Mouse (Mus musculus) lung, postnatal 36 days (tissue): ENCODE data around the gene Armc3.

Experiments used
- DNase-seq: peaks from one replicate; pipeline ENCODE4 v3.0.0; 2022; ENCODE audit warnings: mixed read lengths

Armc3 gene

DNA sequence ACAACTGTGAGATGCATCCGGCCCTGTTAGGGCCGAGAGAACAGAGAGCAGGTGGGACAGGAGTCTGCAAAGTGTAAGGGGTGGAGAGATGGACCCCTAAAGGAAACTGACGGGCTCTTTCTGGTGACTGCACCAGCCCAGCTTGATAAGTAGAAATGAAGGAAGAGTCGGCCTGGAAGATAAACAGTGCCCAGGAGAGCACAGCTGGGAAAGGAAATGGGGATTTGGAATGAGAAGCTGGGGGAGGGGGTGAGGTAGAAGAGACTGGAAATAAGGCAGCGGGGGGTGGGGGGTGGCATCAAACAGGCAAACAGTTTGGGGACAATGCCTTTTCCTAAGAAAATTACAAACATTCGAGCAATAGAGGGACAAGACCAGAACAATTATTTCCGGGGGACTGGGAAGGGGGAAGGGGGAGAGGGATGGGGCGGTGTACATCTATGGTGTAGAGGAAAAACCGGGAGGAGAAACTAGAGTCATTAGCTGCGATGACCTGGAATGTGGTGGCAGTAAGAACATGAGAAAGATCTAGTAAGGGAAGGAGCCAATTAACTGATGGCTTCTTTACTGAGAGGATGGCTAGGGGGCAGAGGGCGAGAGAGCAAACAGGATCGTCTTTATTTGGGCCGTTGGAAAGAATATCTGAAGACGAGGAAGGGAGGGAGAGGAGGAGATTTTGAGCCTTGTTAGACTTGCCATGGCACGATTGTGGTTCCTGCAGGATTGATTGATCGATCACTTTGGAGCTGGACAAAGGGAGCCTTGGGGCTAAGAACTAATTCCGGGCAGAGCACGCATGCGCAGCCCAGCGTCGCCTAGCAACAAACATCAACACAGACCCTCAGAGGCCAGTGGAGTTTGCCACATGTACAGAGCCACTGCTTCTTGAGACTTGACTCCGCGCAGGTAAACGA lies at the start of gene Armc3:
Gene Armc3 (plus strand): TSS at position 851 of the 914 bp plus-strand sequence.
- DNase-seq: peak; percentile 51

DNA sequence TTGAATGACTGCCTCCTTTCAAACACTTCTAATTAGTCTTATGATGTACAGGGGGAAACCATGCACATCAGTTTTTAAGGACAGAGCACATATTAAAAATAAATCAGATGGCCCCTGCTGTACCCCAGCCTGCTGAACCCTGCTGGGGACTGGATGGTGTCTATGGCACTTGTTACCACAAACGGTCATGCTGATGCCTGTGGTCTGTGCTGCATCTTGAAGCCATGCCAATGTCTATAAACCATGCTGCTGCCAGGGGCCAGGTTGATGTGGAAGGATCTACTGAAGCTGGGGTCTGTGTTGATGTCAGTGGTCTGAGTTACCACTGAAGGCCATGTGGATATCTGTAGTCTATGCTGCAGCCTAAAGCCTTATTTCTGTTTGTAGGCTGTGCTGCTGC lies 46.4 kb upstream of the Armc3 start:
- DNase-seq: no peak

DNA sequence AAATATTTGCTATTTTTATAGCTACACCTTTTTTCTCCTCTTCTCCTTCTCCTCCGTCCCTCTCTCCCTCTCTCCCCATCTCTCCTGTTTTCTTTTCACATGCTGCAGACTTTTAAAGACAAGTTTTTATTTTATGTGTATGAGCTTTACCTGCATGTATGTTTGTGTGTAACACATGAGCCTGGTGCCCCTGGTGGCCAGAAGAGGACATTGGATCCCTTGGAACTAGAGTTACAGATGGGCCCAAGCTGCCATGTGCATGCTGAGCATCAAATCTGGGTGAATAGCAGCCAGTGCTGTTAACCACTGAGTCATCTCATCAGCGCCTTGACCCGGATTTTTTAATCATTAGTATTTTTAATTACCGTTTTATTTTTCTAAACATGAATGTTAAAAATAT lies 42.9 kb upstream of the Armc3 start:
- peak; percentile 47 for DNase-seq

DNA sequence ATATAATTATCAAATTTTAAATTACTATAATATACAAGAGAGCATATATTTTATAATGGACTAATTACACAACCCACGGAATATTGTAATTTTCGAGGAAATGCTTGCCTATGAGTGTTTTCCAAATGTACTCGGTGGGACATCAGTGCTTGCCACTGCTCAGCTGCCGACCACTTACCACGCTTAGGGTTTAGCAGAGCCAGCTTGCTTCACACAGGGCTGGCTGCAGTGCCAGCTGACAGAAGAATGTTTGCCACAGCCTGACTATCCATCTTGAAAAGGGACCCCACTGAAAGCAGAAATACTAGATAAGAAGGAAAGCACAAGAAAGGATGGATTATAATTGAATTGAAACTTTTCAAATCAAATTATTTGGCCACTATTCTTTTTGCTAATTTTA lies 39.6 kb upstream of the Armc3 start:
- DNase-seq: no peak

DNA sequence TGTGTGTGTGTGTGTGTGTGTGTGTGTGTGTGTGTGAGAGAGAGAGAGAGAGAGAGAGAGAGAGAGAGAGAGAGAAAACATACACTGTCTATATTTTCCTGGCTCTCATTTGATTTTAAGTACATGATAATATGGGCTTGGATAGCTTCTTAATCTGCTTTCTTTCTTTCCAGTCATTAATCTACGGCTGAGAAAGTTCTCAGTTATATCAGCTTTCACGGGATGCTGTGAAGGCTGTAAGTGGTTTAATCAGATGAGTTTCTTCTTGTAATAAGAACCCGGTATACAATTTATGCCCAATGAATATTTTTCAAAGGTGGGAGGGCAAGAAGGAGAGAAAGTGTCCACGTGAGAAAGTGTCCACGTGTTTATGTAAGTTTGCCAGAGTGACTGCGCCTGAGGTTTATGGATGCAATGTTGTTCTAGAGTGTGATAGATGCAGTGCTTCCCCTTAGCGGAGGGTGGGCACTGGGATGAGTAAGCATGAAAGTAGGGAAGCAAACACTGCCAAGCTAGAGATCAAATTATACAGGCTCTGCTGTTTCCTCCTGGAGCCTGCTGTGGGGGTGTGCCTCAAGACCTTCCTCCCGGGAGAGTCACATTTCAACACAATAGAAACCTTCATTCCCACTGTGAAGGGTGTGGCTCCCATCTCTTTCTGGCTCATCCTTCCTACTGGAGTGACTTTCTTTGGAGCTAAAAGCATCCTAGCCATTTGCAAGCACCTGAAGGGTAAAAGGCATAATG lies 38.6 kb upstream of the Armc3 start:
- DNase-seq: no peak

DNA sequence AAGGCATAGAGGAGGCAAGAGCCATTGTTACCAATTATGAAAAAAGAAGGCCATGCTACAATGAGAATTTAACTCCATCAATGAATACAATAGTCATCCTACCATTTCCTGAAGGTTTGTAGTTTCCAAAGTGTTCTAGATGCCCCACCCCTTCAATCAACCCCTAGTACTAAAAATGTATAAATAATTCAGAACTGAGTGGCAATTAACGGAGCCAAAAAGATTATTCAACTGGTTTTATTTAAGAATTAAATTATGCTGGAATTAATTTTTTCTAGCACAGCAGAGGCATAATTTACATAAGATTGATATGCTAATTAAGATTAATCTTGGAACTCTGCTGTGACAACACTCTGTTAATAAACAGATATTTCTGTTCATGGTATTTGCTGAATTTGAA lies 34.9 kb upstream of the Armc3 start:
- no peak for DNase-seq

DNA sequence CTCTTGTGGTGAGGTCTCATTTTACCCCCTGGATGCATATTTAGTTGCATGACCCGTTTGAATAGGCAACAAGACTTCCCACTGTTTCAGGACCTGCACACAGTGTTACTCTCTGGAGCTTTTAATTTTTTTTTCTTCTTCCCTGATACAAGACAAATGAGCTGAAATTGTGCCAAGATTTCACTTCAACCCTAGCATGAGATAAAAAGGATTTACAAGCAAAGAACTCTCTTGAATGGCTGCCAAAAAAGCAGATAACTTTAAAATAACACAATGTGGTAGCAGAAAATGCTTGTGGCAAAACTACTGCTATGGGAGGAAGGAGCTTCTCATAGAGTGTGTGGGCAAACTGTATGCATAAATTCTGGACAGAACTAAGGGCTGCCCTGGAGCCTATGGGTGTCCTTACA lies 22.3 kb upstream of the Armc3 start:
- DNase-seq: no peak

DNA sequence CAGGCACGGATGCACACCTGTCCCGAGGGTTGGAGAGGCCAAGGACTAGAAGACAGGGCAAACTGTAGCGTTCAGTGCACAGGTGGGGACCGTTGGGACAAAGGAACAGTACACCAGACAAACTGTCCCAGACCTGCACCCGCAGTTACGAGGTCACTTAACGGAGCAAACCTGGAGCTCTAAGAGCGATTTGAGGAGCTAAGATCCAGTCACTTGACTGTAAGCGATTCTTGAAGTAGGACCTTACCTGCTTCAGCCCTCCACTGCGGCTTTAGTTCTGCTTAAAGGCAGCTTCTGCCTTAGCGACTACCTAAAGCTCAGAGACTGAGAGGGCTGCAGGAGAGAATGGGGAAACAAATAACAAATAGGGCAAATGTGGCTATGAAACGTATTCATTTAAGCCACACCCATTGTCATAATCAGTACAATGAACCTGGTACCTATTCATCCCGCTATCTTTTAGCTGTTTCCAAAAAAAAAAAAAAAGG lies 308 bp downstream of the Armc3 start:
- no peak for DNase-seq

DNA sequence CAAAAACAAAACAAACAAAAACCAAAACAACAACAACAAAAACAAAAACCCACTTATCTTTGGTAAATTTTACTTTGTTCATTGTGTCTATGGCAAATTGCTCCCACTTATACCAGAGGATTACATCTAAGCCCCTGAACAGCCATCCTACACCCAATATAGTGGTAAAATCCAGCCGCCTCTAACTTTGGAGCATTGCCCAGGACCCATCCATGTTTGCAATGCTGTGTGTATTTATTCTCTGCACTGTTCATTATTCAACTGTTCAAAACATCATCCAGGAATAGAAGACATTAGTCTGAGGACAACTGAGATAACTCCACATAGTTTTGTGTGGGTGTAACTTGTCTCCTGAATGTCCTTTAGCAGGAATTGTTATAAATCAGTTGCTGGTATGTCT lies 1.0 kb downstream of the Armc3 start:
- DNase-seq: no peak

DNA sequence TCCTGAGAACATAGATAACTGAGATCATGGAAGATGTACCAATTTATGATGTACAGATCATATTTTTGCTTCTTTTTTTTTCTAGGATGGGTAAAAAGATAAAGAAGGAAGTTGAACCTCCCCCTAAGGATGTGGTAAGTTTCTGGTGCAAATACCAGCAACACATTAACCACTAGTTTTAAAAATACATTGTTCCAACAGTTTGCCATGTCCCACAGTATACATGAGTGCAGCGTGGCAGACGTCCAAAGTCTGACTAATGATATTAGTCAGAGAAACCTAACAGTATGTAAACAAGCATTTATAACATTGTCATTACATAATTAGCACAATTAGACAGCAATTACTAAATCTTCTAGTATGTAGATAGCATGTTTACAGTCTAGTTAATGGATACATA lies 2.6 kb downstream of the Armc3 start:
- DNase-seq: peak; percentile 20

DNA sequence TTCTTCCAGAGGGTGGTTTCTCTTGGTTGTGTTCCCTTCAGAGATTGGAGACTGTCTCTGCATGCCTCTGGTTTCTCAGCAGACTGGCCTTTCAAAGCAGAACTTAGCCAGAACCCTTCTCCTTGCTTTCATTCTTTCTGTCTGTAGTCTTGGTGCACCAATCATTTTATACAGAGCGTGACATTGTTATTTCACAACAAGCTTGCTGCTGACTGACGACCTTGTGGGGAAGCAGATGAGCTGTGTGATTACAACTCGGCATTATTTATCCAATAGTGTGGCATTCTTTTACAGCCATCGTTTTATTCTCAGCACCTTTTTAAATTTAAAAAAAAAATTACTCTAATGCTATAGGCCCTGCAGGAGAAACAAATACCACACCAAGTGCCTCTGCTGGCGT lies 35.2 kb downstream of the Armc3 start:
- no peak for DNase-seq

DNA sequence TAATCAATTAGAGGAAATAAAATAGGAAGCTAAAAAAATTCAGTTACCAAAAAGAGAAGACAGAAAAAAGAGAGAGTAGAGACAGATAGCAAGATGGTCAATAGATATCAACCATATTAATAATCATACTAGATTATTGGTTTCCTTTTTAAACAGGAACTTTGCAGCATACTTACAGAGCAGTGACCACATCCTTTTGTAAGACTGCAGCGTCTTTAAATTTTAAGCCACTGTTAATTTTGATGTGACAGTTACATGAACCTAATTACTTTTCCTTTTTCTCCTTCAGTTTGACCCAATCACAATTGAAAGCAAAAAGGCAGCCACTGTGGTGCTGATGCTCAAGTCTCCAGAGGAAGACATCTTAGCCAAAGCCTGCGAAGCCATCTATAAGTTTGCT lies 36.1 kb downstream of the Armc3 start:
- DNase-seq: no peak

DNA sequence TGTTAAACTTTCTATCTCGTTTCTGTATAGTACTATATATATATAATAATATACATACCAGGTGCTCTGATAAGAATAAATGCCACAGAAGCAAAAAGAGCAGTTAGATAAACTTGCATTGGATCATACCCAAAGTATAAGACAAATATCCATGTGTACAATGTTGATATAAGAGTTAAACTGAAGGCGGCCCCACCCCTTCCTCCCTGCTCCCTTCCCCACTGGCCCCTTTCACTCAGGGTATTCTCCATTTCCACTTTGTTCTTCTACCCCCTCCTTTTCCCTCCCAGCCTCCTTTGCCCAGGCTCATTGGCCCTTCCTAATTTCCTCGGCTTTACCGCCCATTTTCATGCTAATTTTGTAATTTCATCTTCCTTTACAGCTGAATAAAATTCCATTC lies 36.5 kb downstream of the Armc3 start:
- no peak for DNase-seq

DNA sequence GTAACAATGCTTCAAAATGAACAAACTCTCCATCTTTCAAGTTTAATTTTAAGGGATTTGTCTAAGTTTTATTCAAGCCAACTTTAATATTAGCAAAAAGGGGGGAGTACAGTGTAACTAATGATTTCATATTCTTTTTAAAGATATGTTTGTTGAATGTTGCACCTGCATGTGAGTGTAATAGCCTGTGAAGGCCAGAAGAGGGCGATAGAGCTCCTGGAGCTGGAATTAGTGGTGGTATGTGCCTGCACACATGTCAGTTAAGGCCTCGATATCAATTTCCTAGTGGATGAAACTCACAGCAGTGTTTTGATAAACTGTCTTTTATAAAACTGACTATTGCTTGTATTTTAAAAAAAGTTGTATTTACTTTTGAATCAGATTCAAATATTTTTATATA lies 39.7 kb downstream of the Armc3 start:
- no peak for DNase-seq

DNA sequence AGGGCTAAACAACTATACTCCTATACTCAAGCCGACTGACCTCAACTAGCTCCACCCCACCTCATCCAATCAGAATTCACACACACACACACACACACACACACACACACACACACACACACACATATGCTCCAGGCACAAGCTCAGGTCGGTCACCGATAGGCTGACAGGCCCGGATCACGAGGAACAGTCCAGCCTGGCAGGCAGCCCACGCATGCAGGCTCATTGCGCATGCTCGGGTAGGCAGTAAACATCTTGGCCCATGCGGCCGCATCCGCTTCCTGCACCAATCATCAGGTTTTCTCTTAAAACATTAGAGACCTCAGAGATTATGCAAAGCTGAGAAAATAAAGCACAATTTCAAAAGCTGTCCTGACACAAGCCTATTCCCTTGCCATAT lies 50.5 kb downstream of the Armc3 start:
- DNase-seq: no peak

DNA sequence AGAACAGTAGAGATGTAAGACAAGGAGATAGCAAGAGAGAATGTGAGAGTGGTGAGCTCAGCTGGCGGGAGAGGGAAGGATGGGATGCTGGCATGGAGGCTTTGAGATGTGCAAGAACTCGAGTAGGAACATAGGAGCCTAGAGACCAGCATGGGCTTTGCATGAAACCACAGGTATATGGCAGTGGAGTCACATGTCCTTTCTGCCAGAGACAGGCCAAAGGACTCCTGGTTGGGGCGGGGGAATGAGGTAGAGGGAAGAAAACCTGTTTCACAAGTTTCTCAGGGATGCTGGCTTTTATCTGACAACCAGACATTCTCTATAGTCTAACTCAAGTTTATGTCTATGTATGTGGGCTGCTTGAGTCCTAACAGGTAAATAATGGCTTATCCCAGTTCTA lies 55.9 kb downstream of the Armc3 start:
- DNase-seq: no peak

DNA sequence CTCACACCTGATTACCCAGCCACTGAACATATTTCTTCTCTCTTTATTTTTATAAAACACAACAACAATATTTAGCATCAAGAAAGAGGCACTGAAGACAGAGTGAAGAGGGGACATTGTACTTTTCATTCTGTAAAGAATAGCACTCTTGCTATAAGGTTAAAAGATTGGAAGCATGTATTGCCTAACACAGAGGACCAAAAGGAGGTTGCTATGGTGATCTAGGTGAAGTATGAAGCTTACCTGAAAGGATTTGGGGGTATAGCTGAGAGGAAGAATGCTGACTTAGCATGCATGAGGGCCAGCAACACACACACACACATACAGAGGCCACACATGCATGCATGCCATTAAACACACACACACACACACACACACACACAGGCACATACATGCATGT lies 58.2 kb downstream of the Armc3 start:
- no peak for DNase-seq

DNA sequence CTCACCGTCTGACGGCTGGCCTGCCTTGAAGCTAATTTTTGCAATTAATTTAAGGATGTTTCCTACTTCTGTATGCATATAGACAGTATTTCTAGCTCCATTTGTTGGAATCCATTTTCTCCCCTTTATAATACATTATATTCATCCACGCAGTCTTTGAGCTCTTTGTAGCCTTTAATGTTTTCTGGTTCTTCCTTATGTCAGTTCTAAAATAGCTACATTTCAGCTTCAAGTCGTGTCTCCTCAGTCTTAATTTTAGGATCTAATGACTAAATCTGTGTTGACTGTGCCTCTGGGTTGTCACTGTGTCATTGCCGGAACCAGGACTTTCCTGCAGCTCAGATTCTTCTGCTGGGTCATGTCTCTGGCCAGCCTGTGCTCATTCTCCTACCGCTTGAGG lies 61.3 kb downstream of the Armc3 start:
- no peak for DNase-seq

DNA sequence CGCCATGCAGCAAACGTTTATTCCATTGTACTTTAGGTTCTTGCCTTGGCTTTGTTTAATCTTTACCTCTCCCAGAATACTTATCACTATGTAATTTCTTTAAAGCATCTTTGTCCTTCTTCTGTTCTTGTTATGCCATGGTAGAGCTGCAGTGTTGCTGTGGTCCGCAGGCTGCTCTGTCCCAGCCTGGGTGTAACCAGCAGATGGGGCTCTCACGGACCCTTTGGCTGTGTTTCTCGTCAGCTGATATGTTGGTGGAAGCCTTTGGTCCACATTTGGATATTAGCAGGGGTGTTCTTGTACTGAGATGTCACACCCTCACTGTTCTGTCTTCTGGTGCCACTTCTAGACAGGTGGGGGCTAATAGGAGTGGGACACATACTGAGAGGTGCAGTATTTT lies 64.3 kb downstream of the Armc3 start:
- peak; percentile 15 for DNase-seq

DNA sequence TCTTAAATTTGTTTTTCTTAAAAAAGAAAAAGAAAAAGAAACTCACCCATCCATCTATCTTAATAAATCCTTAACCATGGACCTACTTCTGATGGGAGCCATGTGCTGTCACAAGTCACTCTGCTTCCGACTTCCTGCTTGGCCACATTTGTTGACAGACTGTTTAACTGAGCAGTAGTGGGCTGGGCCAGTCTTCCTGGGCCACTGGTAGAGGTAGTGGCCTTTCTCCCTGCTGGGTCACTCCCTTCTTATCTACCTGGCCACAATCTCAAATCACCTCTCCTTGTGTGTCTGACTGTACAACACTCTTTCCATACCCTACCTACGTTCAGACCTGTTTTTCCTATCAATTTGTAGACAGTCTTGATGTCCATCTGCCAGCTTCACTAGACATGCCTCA lies 66.7 kb downstream of the Armc3 start:
- DNase-seq: no peak

DNA sequence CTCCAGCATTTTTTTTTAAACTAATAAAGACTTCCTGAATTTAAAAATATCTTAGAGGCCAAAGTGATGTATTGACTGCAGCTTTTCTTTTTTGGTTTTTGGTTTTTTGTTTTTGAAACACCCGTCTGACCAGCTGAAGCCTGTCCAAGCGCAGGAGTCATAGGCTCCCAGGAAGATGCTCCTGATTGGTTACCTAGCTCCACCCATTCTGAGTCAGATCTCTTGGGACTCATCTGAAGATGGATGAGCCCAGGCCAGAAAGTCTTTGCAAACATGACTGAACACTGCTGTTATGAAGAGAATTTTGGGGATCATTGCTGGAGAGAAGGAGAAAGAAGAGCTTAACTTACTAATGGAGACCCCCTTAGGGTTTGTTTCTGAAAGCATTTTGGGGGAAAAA lies 68.3 kb downstream of the Armc3 start:
- DNase-seq: no peak

DNA sequence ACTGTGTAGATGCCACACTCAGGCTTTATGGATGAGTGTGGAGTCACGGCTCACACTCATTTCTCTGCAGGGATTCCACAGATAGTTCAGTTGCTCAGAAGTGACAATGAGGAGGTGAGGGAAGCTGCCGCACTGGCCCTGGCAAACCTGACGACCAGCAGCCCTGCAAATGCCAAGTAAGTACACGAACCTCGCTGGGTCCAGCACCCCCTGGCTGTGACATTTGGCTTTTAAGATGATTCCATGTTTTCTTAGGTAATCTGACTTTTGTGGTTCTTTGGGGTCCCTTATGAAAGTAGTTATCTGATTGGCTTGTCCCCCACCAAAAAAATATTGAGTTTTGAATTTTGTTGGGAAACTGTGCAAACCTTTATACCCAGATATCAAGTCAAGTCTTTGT lies 70.9 kb downstream of the Armc3 start:
- no peak for DNase-seq

DNA sequence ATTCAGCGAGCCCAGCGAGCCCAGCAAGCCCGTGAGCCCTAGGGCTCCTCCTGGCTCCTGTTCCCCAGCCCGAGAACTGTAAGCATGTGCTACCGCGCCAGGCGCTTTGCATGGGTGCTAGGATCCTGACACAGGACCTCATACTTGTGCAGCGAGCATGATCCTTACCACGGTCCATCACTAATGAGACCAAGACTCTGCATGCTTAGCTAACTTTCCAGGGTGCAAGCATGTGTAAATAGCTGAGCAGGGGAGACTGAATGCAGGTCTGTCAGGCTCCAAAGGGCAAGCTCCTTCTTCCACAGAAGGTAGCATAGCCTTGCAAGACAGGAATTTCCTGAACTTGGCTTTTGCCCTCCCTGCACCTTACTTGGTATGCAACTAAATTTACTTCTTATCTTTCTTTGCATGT lies 71.6 kb downstream of the Armc3 start:
- no peak for DNase-seq

DNA sequence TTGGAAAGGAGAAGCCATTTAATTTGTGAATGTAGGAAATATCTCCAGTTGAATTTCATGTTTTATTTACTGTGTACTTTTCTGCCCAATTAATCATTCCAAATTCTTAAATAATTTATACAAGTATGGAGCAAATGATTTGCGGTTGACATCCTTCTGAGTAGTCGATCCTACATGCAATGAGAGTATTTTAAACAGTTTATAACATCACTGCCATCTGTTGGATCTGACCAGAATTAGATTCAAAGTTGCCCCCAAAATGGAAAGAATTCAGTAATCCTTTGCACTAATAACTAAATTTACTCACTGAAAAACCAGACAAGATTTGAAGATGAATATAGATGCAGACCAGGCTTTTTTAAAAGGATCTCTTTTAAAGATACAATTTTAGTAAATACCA lies 75.5 kb downstream of the Armc3 start:
- no peak for DNase-seq
